10 mouse cellular contexts compared by ENCODE assay signal in the genomic region with DNA sequence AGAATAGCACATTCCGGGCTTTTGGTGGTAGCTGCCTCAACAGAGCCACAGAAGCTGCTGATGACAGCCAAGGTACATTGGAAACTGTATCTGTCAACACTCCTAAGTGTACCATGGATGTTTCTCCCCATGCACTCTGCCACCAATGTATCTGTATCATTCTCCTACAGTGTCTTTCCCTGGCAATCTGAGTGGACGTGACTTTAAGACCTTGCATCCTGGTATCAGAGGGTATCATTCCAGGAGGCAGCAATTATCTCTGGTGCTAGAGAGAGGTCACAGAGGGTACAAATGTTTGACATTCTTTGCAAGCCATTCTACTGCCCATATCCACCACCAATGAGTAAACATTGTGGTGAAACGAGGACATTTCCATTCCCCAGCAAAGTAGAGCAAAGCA.
"Had no signal": no experiment of that assay in that cellular context is flagged by ENCODE, and none has a peak within 500 bp of the region (broad histone marks: within the 10 kb centered on the region; RNA-seq: fewer than 3 reads in every experiment).

No protein-coding gene starts in this region.

- H3K4me3 ChIP-seq: layer of hippocampus, adult 2 months; limb, embryonic 12.5 days; midbrain, embryonic 13.5 days; neural tube, embryonic 12.5 days had no signal

- H3K4me2 ChIP-seq: limb, embryonic 12.5 days; midbrain, embryonic 13.5 days; neural tube, embryonic 12.5 days had no signal

- ATAC-seq: midbrain, embryonic 13.5 days had no signal

- H3K9ac ChIP-seq: limb, embryonic 12.5 days; liver, embryonic 14.5 days; midbrain, embryonic 13.5 days; neural tube, embryonic 12.5 days had no signal

- DNase-seq: kidney, postnatal 10 days; kidney, postnatal 4 days; lung, adult 18-20 months; thymus, postnatal 4 days had no signal

- H3K27me3 ChIP-seq: limb, embryonic 12.5 days; midbrain, embryonic 13.5 days; neural tube, embryonic 12.5 days had no signal

- H3K4me1 ChIP-seq: limb, embryonic 12.5 days; midbrain, embryonic 13.5 days; neural tube, embryonic 12.5 days had no signal

- H3K9me3 ChIP-seq: limb, embryonic 12.5 days; midbrain, embryonic 13.5 days; neural tube, embryonic 12.5 days had no signal

- H3K36me3 ChIP-seq: limb, embryonic 12.5 days; midbrain, embryonic 13.5 days; neural tube, embryonic 12.5 days had no signal

- H3K27ac ChIP-seq: layer of hippocampus, adult 2 months; limb, embryonic 12.5 days; liver, embryonic 14.5 days; midbrain, embryonic 13.5 days; neural tube, embryonic 12.5 days; stomach, postnatal 0 days had no signal
